Mouse (Mus musculus) ES-Bruce4 (cell line): ENCODE measurements at regions not wholly inside any gene's neighbourhood (a gene's known extent, or its start where the extent isn't known, plus 50 kb on each side); places are given as distances from the start of the nearest gene placed in this dataset.

ENCODE experiments used
- CTCF ChIP-seq: IDR thresholded peaks from one replicate; pipeline ENCODE4 v1.8.1; 2011; ENCODE audit warnings: low read depth, low read length
- POLR2A ChIP-seq: IDR thresholded peaks from one replicate; pipeline ENCODE4 v1.8.1; 2011; ENCODE audit warnings: low read length; ENCODE audit not compliant: insufficient read depth

DNA sequence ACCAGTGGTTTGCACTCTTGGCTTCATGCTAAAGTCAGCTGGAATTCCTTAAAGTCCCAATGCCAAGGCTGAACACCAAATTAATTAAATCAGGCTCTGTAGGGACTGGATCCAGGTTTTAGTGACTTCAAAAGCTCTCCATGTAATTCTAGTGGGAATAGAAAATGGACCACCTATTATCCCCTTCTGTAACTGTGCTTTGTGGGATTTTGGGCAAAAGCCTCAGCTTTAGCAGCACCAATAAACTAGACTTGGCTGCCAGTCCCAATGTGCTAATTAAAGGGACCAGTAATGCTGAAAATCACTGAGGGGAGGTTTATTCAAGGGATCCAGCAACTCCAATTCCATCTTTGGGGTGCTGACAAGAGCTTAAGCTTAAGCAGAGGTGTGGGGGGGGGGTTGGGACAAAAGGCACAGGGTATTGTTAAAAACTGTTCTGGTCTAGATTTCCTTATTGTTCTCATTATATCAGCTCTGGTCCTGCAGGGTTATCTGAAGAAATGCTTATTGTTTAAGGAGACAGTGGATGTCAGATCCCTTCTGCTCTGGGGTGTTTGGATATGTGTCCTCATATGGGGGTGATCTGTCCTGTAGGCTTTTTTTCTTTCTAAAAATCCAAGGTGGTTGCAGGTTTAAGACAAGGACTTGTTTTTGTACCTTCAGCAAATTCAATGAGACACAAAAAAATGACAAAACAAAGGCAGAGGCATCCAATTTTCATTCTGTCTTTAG is 431.9 kb downstream of the Btbd3 start:
- no peak for TF ChIP-seq POLR2A
- TF ChIP-seq CTCF: no peak
